In the genomic region with DNA sequence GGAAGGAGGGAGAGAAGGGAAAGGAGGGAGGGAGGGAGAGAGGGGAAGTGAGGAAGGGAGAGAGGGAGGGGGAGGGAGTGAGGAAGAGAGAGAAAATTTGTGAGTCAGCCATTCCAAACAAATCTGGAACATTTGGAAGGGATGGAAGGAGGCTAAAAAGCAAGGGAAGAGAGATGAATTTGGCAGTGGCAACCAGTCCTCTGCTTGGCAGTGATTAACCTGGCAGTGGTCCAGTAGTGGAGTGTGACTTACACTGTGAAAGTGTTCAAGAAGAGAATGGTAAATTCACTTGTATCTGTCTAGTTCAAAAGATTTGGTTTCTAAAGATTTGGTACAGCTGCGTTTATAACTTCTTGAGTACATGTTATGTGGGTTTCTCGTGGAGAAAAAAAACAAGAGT, we compare ENCODE assay signal across 9 mouse cellular contexts.
DNase-seq lines count a peak whose midpoint lies in the region; ATAC-seq and TF ChIP-seq lines count a peak whose summit lies in the region.
"Had no signal": no experiment of that assay in that cellular context is flagged by ENCODE, and none has a peak within 500 bp of the region (broad histone marks: within the 10 kb centered on the region; RNA-seq: fewer than 3 reads in every experiment).

No protein-coding gene starts in this region.

- intact Hi-C loops in heart, postnatal 14 days (cut with DNase I): no loop called here

- ATAC-seq in heart, embryonic 12.5 days (ENCODE audit: insufficient number of reproducible peaks, low FRiP score): no peak
- ATAC-seq in intestine, embryonic 16.5 days: 0 out of 2 replicates have a peak, but pooled peaks have one; percentile 50
- no peak; the same call in 1 of the 2 replicates for ATAC-seq in lung, postnatal 0 days
- no peak for ATAC-seq in CD4-positive, CD25-positive, alpha-beta regulatory T cell, adult 4 months
- ATAC-seq: inflammation-experienced regulatory T-cells, adult 6 months had no signal

- no peak overlapping the region for H3K4me3 ChIP-seq in heart, embryonic 12.5 days
- H3K4me3 ChIP-seq in intestine, embryonic 16.5 days (ENCODE audit: low read length): no peak overlapping the region
- H3K4me3 ChIP-seq in lung, postnatal 0 days (ENCODE audit: low read depth, low read length): no peak overlapping the region

- H3K27ac ChIP-seq in heart, embryonic 12.5 days (ENCODE audit: poor library complexity, severe bottlenecking): no peak overlapping the region
- H3K27ac ChIP-seq in intestine, embryonic 16.5 days (ENCODE audit: low read length): no peak overlapping the region
- no peak overlapping the region for H3K27ac ChIP-seq in lung, postnatal 0 days (ENCODE audit: low read length)

- no peaks in the 10 kb centered on the region for H3K9me3 ChIP-seq in heart, embryonic 12.5 days (replicated peaks)
- H3K9me3 ChIP-seq in intestine, embryonic 16.5 days (ENCODE audit: control insufficient read depth, low read length): no peaks in the 10 kb centered on the region
- H3K9me3 ChIP-seq in lung, postnatal 0 days (ENCODE audit: low read length): no peaks in the 10 kb centered on the region

- H3K4me1 ChIP-seq in heart, embryonic 12.5 days (replicated peaks): no peaks in the 10 kb centered on the region
- no peaks in the 10 kb centered on the region for H3K4me1 ChIP-seq in intestine, embryonic 16.5 days (ENCODE audit: control insufficient read depth, insufficient read depth, low read length)
- H3K4me1 ChIP-seq in lung, postnatal 0 days (ENCODE audit: insufficient read depth, low read depth, low read length): no peaks in the 10 kb centered on the region

- no peaks in the 10 kb centered on the region for H3K27me3 ChIP-seq in heart, embryonic 12.5 days (replicated peaks)
- no peaks in the 10 kb centered on the region for H3K27me3 ChIP-seq in intestine, embryonic 16.5 days (replicated peaks; ENCODE audit: control insufficient read depth, insufficient read depth, low read length)
- no peaks in the 10 kb centered on the region for H3K27me3 ChIP-seq in lung, postnatal 0 days (replicated peaks; ENCODE audit: insufficient read depth, low read length)

- WGBS in heart, embryonic 12.5 days: 60% methylated on average over 2 of the region's 2 CpGs
- 59% methylated on average over 2 of the region's 2 CpGs for WGBS in intestine, embryonic 16.5 days
- 21% methylated on average over 2 of the region's 2 CpGs for WGBS in lung, postnatal 0 days

- TF ChIP-seq CTCF in lung, postnatal 0 days (IDR thresholded peaks at IDR 0.05): no peak

- no peak overlapping the region for H3K4me2 ChIP-seq in heart, embryonic 12.5 days
- no peak overlapping the region for H3K4me2 ChIP-seq in intestine, embryonic 16.5 days (ENCODE audit: low read depth, low read length)
- no peak overlapping the region for H3K4me2 ChIP-seq in lung, postnatal 0 days (replicated peaks; ENCODE audit: low read depth, low read length)

- TF ChIP-seq EP300 in lung, postnatal 0 days (IDR thresholded peaks at IDR 0.05): no peak

- DNase-seq in heart, postnatal 14 days: peak; percentile 5 to 41
- peak; percentile 13 to 20 for DNase-seq in adrenal gland, postnatal 36 days
- DNase-seq in lung, postnatal 0 days (ENCODE audit: low spot score): peak; percentile 57
- no peak for DNase-seq in embryo, embryonic 9.5 days (ENCODE audit: extremely low spot score)
- DNase-seq in urinary bladder, adult 2 months (ENCODE audit: low spot score): no peak

- no peak overlapping the region for H3K9ac ChIP-seq in heart, embryonic 12.5 days
- H3K9ac ChIP-seq in intestine, embryonic 16.5 days (ENCODE audit: low read depth, low read length): no peak overlapping the region
- H3K9ac ChIP-seq in lung, postnatal 0 days (replicated peaks; ENCODE audit: low read depth): no peak overlapping the region

- no peaks in the 10 kb centered on the region for H3K36me3 ChIP-seq in heart, embryonic 12.5 days
- no peaks in the 10 kb centered on the region for H3K36me3 ChIP-seq in intestine, embryonic 16.5 days (ENCODE audit: control insufficient read depth, insufficient read depth, low read length)
- no peaks in the 10 kb centered on the region for H3K36me3 ChIP-seq in lung, postnatal 0 days (ENCODE audit: insufficient read depth, low read length)

Comparison
In these comparisons a context has a peak if more than half of its experiments do, and no peak if none do; other contexts are left out.
1. DNase-seq: peak in heart, postnatal 14 days (2 of 2), adrenal gland, postnatal 36 days (2 of 2) and lung, postnatal 0 days (single experiment); none in embryo, embryonic 9.5 days (single experiment) and urinary bladder, adult 2 months (single experiment).